Mouse (Mus musculus): ENCODE measurements at regions not wholly inside any gene's neighbourhood (a gene's known extent, or its start where the extent isn't known, plus 50 kb on each side); places are given as distances from the start of the nearest gene placed in this dataset.

GRCm38 (mm10) chr13:47952946-47953345 is 308.1 kb upstream of the Id4 start:
- DNase-seq (ENCODE audit: low read depth in 3 of 3, low spot score in 3 of 3), result no peak
- Histone ChIP-seq H3K4me1 (replicated peaks; ENCODE audit: control insufficient read depth in 2 of 2, insufficient read depth in 2 of 2, low read length in 1 of 2) (no peaks in the 10 kb centered on the region), H3K4me3 (ENCODE audit: insufficient read depth in 1 of 2, low read depth in 2 of 2, low read length in 2 of 2) (no peak overlapping the region), H3K27me3 (ENCODE audit: control insufficient read depth, insufficient read depth, low read length) (no peaks in the 10 kb centered on the region), H3K36me3 (replicated peaks; ENCODE audit: control insufficient read depth, insufficient read depth, low read depth) (no peaks in the 10 kb centered on the region), H3K9ac (replicated peaks) (no peak overlapping the region), H3K9me3 (ENCODE audit: control insufficient read depth, low read length) (no peaks in the 10 kb centered on the region), H3K27ac (no peak overlapping the region), H3K4me2 (ENCODE audit: low read depth) (no peak overlapping the region)
- WGBS (ENCODE audit: insufficient replicate concordance), result 44% methylated on average over 3 of the region's 3 CpGs
- no peak for TF ChIP-seq CTCF (IDR thresholded peaks at IDR 0.05; ENCODE audit: low read depth)
- TF ChIP-seq EP300 (IDR thresholded peaks at IDR 0.05; ENCODE audit: low read depth), result no peak
- ATAC-seq (ENCODE audit: insufficient read depth), result no peak

- ATAC-seq (ENCODE audit: insufficient read depth) (no peak), DNase-seq (ENCODE audit: low read depth in 3 of 3, low spot score in 3 of 3) (no peak)
- Histone ChIP-seq H3K36me3 (replicated peaks; ENCODE audit: control insufficient read depth, insufficient read depth, low read depth) (no peaks in the 10 kb centered on the region), H3K27ac (no peak overlapping the region), H3K9ac (replicated peaks) (no peak overlapping the region), H3K4me1 (replicated peaks; ENCODE audit: control insufficient read depth in 2 of 2, insufficient read depth in 2 of 2, low read length in 1 of 2) (no peaks in the 10 kb centered on the region), H3K4me2 (ENCODE audit: low read depth) (no peak overlapping the region), H3K27me3 (ENCODE audit: control insufficient read depth, insufficient read depth, low read length) (no peaks in the 10 kb centered on the region), H3K9me3 (ENCODE audit: control insufficient read depth, low read length) (no peaks in the 10 kb centered on the region), H3K4me3 (ENCODE audit: insufficient read depth in 1 of 2, low read depth in 2 of 2, low read length in 2 of 2) (no peak overlapping the region)
- TF ChIP-seq EP300 (IDR thresholded peaks at IDR 0.05; ENCODE audit: low read depth) (no peak), CTCF (IDR thresholded peaks at IDR 0.05; ENCODE audit: low read depth) (no peak)
- 60% methylated on average over 7 of the region's 7 CpGs for WGBS (ENCODE audit: insufficient replicate concordance)
Measured at GRCm38 (mm10) chr13:47953776-47954175, 307.3 kb upstream of the Id4 start.

- 69% methylated on average over 10 of the region's 10 CpGs for WGBS (ENCODE audit: insufficient replicate concordance)
Measured at GRCm38 (mm10) chr13:47955504-47955903, 305.5 kb upstream of the Id4 start.

GRCm38 (mm10) chr13:47957662-47958061 is 303.4 kb upstream of the Id4 start:
- WGBS (ENCODE audit: insufficient replicate concordance), result 74% methylated on average over 11 of the region's 11 CpGs
- ATAC-seq (ENCODE audit: insufficient read depth), result no peak

More at GRCm38 (mm10) chr13:47955504-47955903, 305.5 kb upstream of the Id4 start:
- Histone ChIP-seq H3K9me3 (ENCODE audit: control insufficient read depth, low read length) (no peaks in the 10 kb centered on the region), H3K4me1 (replicated peaks; ENCODE audit: control insufficient read depth in 2 of 2, insufficient read depth in 2 of 2, low read length in 1 of 2) (no peaks in the 10 kb centered on the region), H3K4me3 (ENCODE audit: insufficient read depth in 1 of 2, low read depth in 2 of 2, low read length in 2 of 2) (no peak overlapping the region), H3K4me2 (ENCODE audit: low read depth) (no peak overlapping the region), H3K36me3 (replicated peaks; ENCODE audit: control insufficient read depth, insufficient read depth, low read depth) (no peaks in the 10 kb centered on the region), H3K27me3 (ENCODE audit: control insufficient read depth, insufficient read depth, low read length) (no peaks in the 10 kb centered on the region), H3K9ac (replicated peaks) (no peak overlapping the region), H3K27ac (no peak overlapping the region)
- TF ChIP-seq EP300 (IDR thresholded peaks at IDR 0.05; ENCODE audit: low read depth), result no peak
- no peak for TF ChIP-seq CTCF (IDR thresholded peaks at IDR 0.05; ENCODE audit: low read depth)
- DNase-seq (ENCODE audit: low read depth in 3 of 3, low spot score in 3 of 3), result no peak
- ATAC-seq (ENCODE audit: insufficient read depth), result no peak

GRCm38 (mm10) chr13:47974216-47974615 is 286.8 kb upstream of the Id4 start:
- ATAC-seq (ENCODE audit: insufficient read depth), result no peak
- H3K36me3 ChIP-seq (replicated peaks; ENCODE audit: control insufficient read depth, insufficient read depth, low read depth), result no peaks in the 10 kb centered on the region
- H3K9ac ChIP-seq (replicated peaks), result no peak overlapping the region
- H3K4me2 ChIP-seq (ENCODE audit: low read depth), result no peak overlapping the region
- H3K27ac ChIP-seq, result no peak overlapping the region
- H3K9me3 ChIP-seq (ENCODE audit: control insufficient read depth, low read length), result no peaks in the 10 kb centered on the region
- TF ChIP-seq EP300 (IDR thresholded peaks at IDR 0.05; ENCODE audit: low read depth) (no peak), CTCF (IDR thresholded peaks at IDR 0.05; ENCODE audit: low read depth) (no peak)
- H3K27me3 ChIP-seq (ENCODE audit: control insufficient read depth, insufficient read depth, low read length), result no peaks in the 10 kb centered on the region
- H3K4me1 ChIP-seq (replicated peaks; ENCODE audit: control insufficient read depth in 2 of 2, insufficient read depth in 2 of 2, low read length in 1 of 2), result no peaks in the 10 kb centered on the region
- no peak for DNase-seq (ENCODE audit: low read depth in 3 of 3, low spot score in 3 of 3)
- 47% methylated on average over 12 of the region's 12 CpGs for WGBS (ENCODE audit: insufficient replicate concordance)
- no peak overlapping the region for H3K4me3 ChIP-seq (ENCODE audit: insufficient read depth in 1 of 2, low read depth in 2 of 2, low read length in 2 of 2)

More at GRCm38 (mm10) chr13:47957662-47958061, 303.4 kb upstream of the Id4 start:
- no peak overlapping the region for H3K4me3 ChIP-seq (ENCODE audit: insufficient read depth in 1 of 2, low read depth in 2 of 2, low read length in 2 of 2)
- no peaks in the 10 kb centered on the region for H3K9me3 ChIP-seq (ENCODE audit: control insufficient read depth, low read length)
- no peaks in the 10 kb centered on the region for H3K27me3 ChIP-seq (ENCODE audit: control insufficient read depth, insufficient read depth, low read length)
- no peaks in the 10 kb centered on the region for H3K4me1 ChIP-seq (replicated peaks; ENCODE audit: control insufficient read depth in 2 of 2, insufficient read depth in 2 of 2, low read length in 1 of 2)
- no peak overlapping the region for H3K27ac ChIP-seq
- H3K36me3 ChIP-seq (replicated peaks; ENCODE audit: control insufficient read depth, insufficient read depth, low read depth), result no peaks in the 10 kb centered on the region
- TF ChIP-seq CTCF (IDR thresholded peaks at IDR 0.05; ENCODE audit: low read depth) (no peak), EP300 (IDR thresholded peaks at IDR 0.05; ENCODE audit: low read depth) (no peak)
- DNase-seq (ENCODE audit: low read depth in 3 of 3, low spot score in 3 of 3), result no peak
- H3K9ac ChIP-seq (replicated peaks), result no peak overlapping the region
- H3K4me2 ChIP-seq (ENCODE audit: low read depth), result no peak overlapping the region
